Mouse (Mus musculus) kidney, adult 2 months (tissue): ENCODE results near the gene Diaph3. TPM values are rescaled to one million over a fixed set of nuclear protein-coding genes. Genes with fewer than 3 reads are reported as not detected.

Source experiments
- DNase-seq: peaks from one replicate; pipeline ENCODE4 v3.0.0; 2021
- H3K27ac ChIP-seq: fragments of 200-500 bp; 2 replicates; pipeline ENCODE4 v1.5.1; 2012; ENCODE audit warnings: low read depth, low read length, control low read depth, inconsistent platforms; ENCODE audit not compliant: insufficient read depth
- H3K27me3 ChIP-seq: fragments of 200-500 bp; replicated peaks from 2 replicates; pipeline ENCODE4 v1.6.1; 2012; ENCODE audit warnings: mild to moderate bottlenecking, moderate library complexity, low read length, inconsistent platforms; ENCODE audit not compliant: control insufficient read depth, insufficient read depth
- H3K36me3 ChIP-seq: fragments of 200-500 bp; 2 replicates; pipeline ENCODE4 v1.6.1; 2012; ENCODE audit warnings: mild to moderate bottlenecking, moderate library complexity, low read length, inconsistent platforms; ENCODE audit not compliant: control insufficient read depth, insufficient read depth
- H3K4me1 ChIP-seq: fragments of 200-500 bp; 2 replicates; pipeline ENCODE4 v1.6.1; 2011; ENCODE audit warnings: low read length; ENCODE audit not compliant: control insufficient read depth, insufficient read depth
- H3K4me3 ChIP-seq: fragments of 200-500 bp; 2 replicates; pipeline ENCODE4 v1.5.1; 2011; ENCODE audit warnings: mild to moderate bottlenecking, low read depth, low read length, control low read depth; ENCODE audit not compliant: insufficient read depth
- CTCF ChIP-seq: fragments of 200-500 bp; conservative IDR thresholded peaks from 2 replicates; pipeline ENCODE4 v1.5.1; 2011; ENCODE audit warnings: low read depth, mild to moderate bottlenecking, control low read depth, low read length, moderate library complexity, mixed read lengths; ENCODE audit not compliant: insufficient read depth, insufficient read length
- POLR2A ChIP-seq: fragments of 200-500 bp; IDR thresholded peaks from one replicate; pipeline ENCODE4 v1.6.1; 2011; ENCODE audit warnings: low read depth, low read length, control low read depth
- WGBS: fragments of 180-500 bp; shearing (Covaris S2); methylation state at CpG from one replicate; pipeline ENCODE4 v1.1.7; 2018; 5-methylcytosine and 5-hydroxymethylcytosine counted together
- polyA plus RNA-seq: library from polyadenylated mRNA; depleted of rRNA; stranded (reverse); fragments of >200 nt; gene quantifications from 2 replicates; pipeline ENCODE4 v1.2.3, GENCODE M21; 2012

The Diaph3 gene
- polyA plus RNA-seq, 1 experiment = 0.08 TPM

DNA sequence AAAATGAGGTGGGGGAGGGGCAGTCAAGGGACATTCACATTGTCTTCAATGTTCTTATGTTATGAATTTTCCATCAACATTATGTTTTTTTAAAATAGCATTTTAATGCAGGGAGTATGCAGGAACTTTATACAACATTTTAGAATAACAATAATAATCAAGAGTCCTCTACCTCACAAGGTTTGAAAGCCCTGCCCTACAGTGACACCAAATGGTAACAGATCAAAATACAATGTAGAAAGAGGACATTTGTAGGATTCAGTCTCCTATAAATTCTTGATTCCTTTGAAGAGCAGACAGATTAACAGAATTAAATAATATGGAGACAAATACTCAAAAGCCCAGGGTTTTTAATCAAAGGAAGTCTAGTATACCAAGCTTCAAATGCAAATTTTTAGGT lies 242.1 kb downstream of the Diaph3 start:
- H3K27me3 ChIP-seq = no peaks in the 10 kb centered on the region
- no peaks in the 10 kb centered on the region for H3K36me3 ChIP-seq
- no peak overlapping the region for H3K4me3 ChIP-seq
- no peak for TF ChIP-seq POLR2A
- no peak for TF ChIP-seq CTCF
- DNase-seq = no peak
- no peak overlapping the region for H3K27ac ChIP-seq
- H3K4me1 ChIP-seq = no peaks in the 10 kb centered on the region

- Histone ChIP-seq H3K27ac (no peak overlapping the region), H3K27me3 (no peaks in the 10 kb centered on the region), H3K4me1 (no peaks in the 10 kb centered on the region), H3K4me3 (no peak overlapping the region), H3K36me3 (no peaks in the 10 kb centered on the region)
- DNase-seq = no peak
- 73% methylated on average over 3 of the region's 3 CpGs for WGBS
- TF ChIP-seq POLR2A (no peak), CTCF (no peak)
Measured at GRCm38 (mm10) chr14:86889070-86889804, 251.8 kb downstream of the Diaph3 start.

DNA sequence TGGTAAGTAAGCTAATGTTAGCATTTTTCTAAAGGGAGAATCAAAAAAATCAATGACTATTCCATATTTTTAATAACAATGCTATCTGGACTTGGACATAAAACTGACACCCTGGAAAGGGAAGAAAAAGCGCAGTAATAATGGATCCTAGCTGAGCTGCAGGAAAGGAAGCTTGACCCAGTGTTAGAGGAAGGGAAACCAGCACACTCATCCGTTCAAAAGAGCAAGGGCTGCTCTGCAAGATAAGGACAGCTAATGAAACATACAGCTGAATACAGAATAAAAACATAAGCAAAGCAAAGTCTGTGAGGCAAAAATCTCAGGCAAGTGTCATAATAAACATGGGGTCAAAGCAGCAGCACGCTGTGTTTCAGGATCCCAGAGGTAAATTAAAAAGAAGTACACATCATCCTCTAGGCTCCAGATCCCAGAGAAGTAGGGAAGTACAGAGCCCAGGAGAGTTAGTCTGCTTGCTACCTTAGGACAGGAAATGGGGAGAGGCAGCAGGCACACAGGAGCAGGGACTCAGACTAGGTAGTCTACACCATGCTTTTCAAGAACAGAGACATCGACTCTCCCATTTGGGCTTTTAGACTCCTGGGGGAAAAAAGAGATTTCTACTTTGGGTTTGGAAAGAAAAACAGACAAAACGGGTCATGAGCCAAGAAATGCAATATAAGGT lies 255.5 kb downstream of the Diaph3 start:
- Histone ChIP-seq H3K4me1 (no peaks in the 10 kb centered on the region), H3K4me3 (no peak overlapping the region), H3K27ac (no peak overlapping the region), H3K27me3 (no peaks in the 10 kb centered on the region), H3K36me3 (no peaks in the 10 kb centered on the region)
- TF ChIP-seq CTCF (no peak), POLR2A (no peak)
- 63% methylated on average over 5 of the region's 5 CpGs for WGBS
- no peak for DNase-seq

- TF ChIP-seq CTCF = peak; percentile 79
- TF ChIP-seq POLR2A = no peak
- DNase-seq = peak; percentile 86
- Histone ChIP-seq H3K4me1 (no peaks in the 10 kb centered on the region), H3K36me3 (no peaks in the 10 kb centered on the region), H3K4me3 (no peak overlapping the region), H3K27me3 (no peaks in the 10 kb centered on the region), H3K27ac (no peak overlapping the region)
- 78% methylated on average over 5 of the region's 5 CpGs for WGBS
Measured at GRCm38 (mm10) chr14:86869536-86869935, 271.5 kb downstream of the Diaph3 start.

- H3K36me3 ChIP-seq = no peaks in the 10 kb centered on the region
- DNase-seq = no peak
- TF ChIP-seq CTCF = no peak
- TF ChIP-seq POLR2A = no peak
- H3K4me1 ChIP-seq = no peaks in the 10 kb centered on the region
- H3K4me3 ChIP-seq = no peak overlapping the region
- no peak overlapping the region for H3K27ac ChIP-seq
- 83% methylated on average over 3 of the region's 3 CpGs for WGBS
- no peaks in the 10 kb centered on the region for H3K27me3 ChIP-seq
Measured at GRCm38 (mm10) chr14:86867143-86867542, 273.9 kb downstream of the Diaph3 start.

- Histone ChIP-seq H3K4me3 (no peak overlapping the region), H3K27ac (no peak overlapping the region), H3K27me3 (no peaks in the 10 kb centered on the region), H3K36me3 (no peaks in the 10 kb centered on the region), H3K4me1 (no peaks in the 10 kb centered on the region)
- TF ChIP-seq CTCF = no peak
- TF ChIP-seq POLR2A = no peak
- 92% methylated on average over 3 of the region's 3 CpGs for WGBS
- no peak for DNase-seq
Measured at GRCm38 (mm10) chr14:86864053-86864452, 277.0 kb downstream of the Diaph3 start.

GRCm38 (mm10) chr14:86861277-86861946 lies 279.6 kb downstream of the Diaph3 start:
- Histone ChIP-seq H3K36me3 (no peaks in the 10 kb centered on the region), H3K27ac (no peak overlapping the region), H3K4me3 (no peak overlapping the region), H3K4me1 (no peaks in the 10 kb centered on the region), H3K27me3 (no peaks in the 10 kb centered on the region)
- TF ChIP-seq CTCF (no peak), POLR2A (no peak)
- no peak for DNase-seq
- 84% methylated on average over 11 of the region's 11 CpGs for WGBS
